Mouse (Mus musculus): ENCODE measurements at regions not wholly inside any gene's neighbourhood (a gene's known extent, or its start where the extent isn't known, plus 50 kb on each side); places are given as distances from the start of the nearest gene placed in this dataset.

GRCm38 (mm10) chr3:140957666-140958065, 254.5 kb downstream of the Pdha2 start:
- TF ChIP-seq CTCF (IDR thresholded peaks at IDR 0.05; ENCODE audit: low read depth, low read length) (no peak), GATA2 (IDR thresholded peaks at IDR 0.05; ENCODE audit: borderline replicate concordance, low read depth, low read length) (no peak), GATA1 (IDR thresholded peaks at IDR 0.05; ENCODE audit: borderline replicate concordance, low read length) (no peak), POLR2AphosphoS5 (IDR thresholded peaks at IDR 0.05; ENCODE audit: insufficient replicate concordance, low read depth, low read length) (no peak)

Data from G1E (cell line).